Mouse (Mus musculus) small intestine, adult 2 months (tissue): Measurements from ENCODE around the gene Mrrf. TPM values are rescaled to one million over a fixed set of nuclear protein-coding genes. Genes with fewer than 3 reads are reported as not detected.

ENCODE experiments used
- H3K27ac ChIP-seq: fragments of 200-500 bp; 2 replicates; pipeline ENCODE4 v1.5.1; 2012; ENCODE audit warnings: low read depth, low read length, control low read depth, inconsistent platforms; ENCODE audit not compliant: insufficient read depth
- H3K27me3 ChIP-seq: fragments of 200-500 bp; 2 replicates; pipeline ENCODE4 v1.6.1; 2012; ENCODE audit warnings: mild to moderate bottlenecking, moderate library complexity, low read length, inconsistent platforms; ENCODE audit not compliant: control insufficient read depth, insufficient read depth
- H3K36me3 ChIP-seq: fragments of 200-500 bp; 2 replicates; pipeline ENCODE4 v1.6.1; 2012; ENCODE audit warnings: mild to moderate bottlenecking, low read length, control low read depth, inconsistent platforms; ENCODE audit not compliant: control insufficient read depth, insufficient read depth
- H3K4me1 ChIP-seq: fragments of 200-500 bp; 2 replicates; pipeline ENCODE4 v1.6.1; 2012; ENCODE audit warnings: low read length, inconsistent platforms, mixed read lengths; ENCODE audit not compliant: control insufficient read depth, insufficient read depth, insufficient read length
- H3K4me3 ChIP-seq: fragments of 200-500 bp; 2 replicates; pipeline ENCODE4 v1.5.1; 2012; ENCODE audit warnings: low read depth, mild to moderate bottlenecking, control low read depth, inconsistent platforms, low read length, moderate library complexity
- CTCF ChIP-seq: fragments of 200-500 bp; IDR thresholded peaks from 2 replicates; pipeline ENCODE4 v1.5.1; 2012; ENCODE audit warnings: low read depth, mild to moderate bottlenecking, control low read depth, inconsistent platforms, low read length, moderate library complexity, mixed read lengths; ENCODE audit not compliant: insufficient replicate concordance, insufficient read length; ENCODE audit errors: extremely low read depth
- POLR2A ChIP-seq: fragments of 200-500 bp; IDR thresholded peaks from 2 replicates; pipeline ENCODE4 v1.6.1; 2012; ENCODE audit warnings: low read depth, mild to moderate bottlenecking, control low read depth, inconsistent platforms, low read length, moderate library complexity
- WGBS: fragments of 180-500 bp; shearing (Covaris S2); methylation state at CpG from one replicate; pipeline ENCODE4 v1.1.7; 2018; 5-methylcytosine and 5-hydroxymethylcytosine counted together
- polyA plus RNA-seq: library from polyadenylated mRNA; depleted of rRNA; stranded (reverse); fragments of >200 nt; gene quantifications from 2 replicates; pipeline ENCODE4 v1.2.3, GENCODE M21; 2012

Mrrf gene
- polyA plus RNA-seq, 1 experiment: 18.0 TPM

DNA sequence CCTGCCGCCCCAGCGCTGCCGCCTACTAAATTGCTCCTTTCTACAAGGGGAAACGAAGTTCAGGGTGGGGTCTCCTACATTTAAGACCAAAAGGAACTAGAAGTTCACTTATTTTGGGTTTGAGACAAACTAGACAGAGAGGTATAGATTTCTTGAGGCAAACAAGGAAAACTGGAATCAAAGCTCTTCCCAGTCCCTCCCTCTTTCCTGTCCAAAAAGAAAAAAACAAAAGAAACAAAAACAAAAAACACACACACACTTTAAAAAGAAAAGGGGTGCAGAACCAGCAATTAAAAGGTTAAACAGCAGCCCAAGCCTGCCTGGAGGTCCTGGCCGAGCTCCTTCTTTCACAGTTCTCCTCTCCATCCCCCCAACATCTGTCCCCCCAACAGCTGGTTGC is 38.2 kb upstream of the Mrrf start:
- Histone ChIP-seq H3K27me3 (peaks cover 82% of the 10 kb centered on the region), H3K27ac (no peak overlapping the region), H3K4me3 (no peak overlapping the region), H3K4me1 (peaks cover 6% of the 10 kb centered on the region; the same call in 1 of the 2 replicates), H3K36me3 (no peaks in the 10 kb centered on the region)
- TF ChIP-seq CTCF (no peak), POLR2A (no peak)
- 20% methylated on average over 5 of the region's 5 CpGs for WGBS

DNA sequence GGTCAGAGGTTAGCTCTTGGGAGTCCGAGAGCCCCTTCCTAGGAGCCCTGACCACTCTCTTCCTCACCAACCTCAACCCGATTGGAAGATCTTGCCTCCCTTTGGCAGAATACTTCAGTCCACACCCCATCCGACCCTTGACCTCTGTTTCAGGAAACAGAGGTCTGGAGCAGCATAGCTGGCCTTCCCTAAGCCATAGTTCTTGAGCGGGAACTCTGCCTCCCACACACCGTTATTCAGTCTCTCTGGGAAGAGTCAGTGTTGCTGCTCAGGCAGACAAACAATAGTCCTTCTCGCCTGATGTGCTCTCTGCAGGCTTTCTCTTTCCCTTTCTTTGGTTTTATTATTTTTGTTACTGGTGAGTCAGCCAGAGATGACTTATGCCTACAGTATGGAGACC is 36.5 kb upstream of the Mrrf start:
- Histone ChIP-seq H3K4me3 (no peak overlapping the region), H3K27me3 (peaks cover 85% of the 10 kb centered on the region), H3K36me3 (no peaks in the 10 kb centered on the region), H3K27ac (no peak overlapping the region), H3K4me1 (peaks cover 6% of the 10 kb centered on the region; the same call in 1 of the 2 replicates)
- TF ChIP-seq POLR2A: no peak
- no peak for TF ChIP-seq CTCF
- WGBS: 14% methylated on average over 6 of the region's 6 CpGs

DNA sequence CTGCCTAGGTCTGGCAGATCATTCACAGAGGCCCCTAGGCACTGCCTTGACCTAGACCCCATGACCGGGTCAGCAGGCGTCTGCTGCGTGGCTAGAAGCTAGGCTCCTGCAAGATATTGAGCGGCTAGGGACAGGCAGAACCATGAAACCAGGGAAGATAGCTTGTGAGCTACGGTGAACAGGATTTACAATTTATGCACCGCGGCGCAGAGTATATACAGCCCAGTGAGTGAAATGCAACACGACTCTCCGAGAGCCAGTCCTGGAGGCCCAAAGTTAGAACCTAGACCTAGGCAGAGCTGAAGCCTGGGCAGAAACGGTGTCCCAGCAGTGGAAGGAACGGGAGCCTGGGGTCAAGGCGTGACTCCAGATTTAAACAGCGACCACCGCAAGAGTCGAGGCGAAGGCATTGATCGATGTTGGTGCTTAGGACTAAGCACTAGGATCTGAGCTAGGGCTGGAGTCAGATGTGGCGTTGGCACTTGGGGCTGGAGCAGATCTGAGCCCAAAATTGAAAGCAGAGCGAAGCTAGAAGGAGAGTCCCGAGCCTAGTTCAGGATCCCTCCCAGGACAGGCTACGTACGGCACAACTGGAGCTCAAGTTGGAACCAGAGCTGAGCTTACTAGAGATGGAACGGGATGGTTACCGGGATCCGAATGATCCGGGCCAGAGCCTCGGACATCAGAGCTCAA is 34.2 kb upstream of the Mrrf start:
- peaks cover 6% of the 10 kb centered on the region; the same call in 1 of the 2 replicates for H3K4me1 ChIP-seq
- no peak overlapping the region for H3K4me3 ChIP-seq
- H3K36me3 ChIP-seq: no peaks in the 10 kb centered on the region
- WGBS: 9% methylated on average over 28 of the region's 28 CpGs
- H3K27me3 ChIP-seq: peaks cover 82% of the 10 kb centered on the region
- no peak overlapping the region for H3K27ac ChIP-seq
- TF ChIP-seq CTCF (no peak), POLR2A (no peak)

GRCm38 (mm10) chr2:36102559-36102946 is 33.6 kb upstream of the Mrrf start:
- Histone ChIP-seq H3K4me1 (peaks cover 6% of the 10 kb centered on the region; the same call in 1 of the 2 replicates), H3K4me3 (no peak overlapping the region), H3K36me3 (no peaks in the 10 kb centered on the region), H3K27ac (no peak overlapping the region), H3K27me3 (peaks cover 81% of the 10 kb centered on the region)
- TF ChIP-seq CTCF (no peak), POLR2A (no peak)
- WGBS: 5% methylated on average over 21 of the region's 21 CpGs

- Histone ChIP-seq H3K27me3 (peaks cover 80% of the 10 kb centered on the region), H3K4me1 (peaks cover 6% of the 10 kb centered on the region; the same call in 1 of the 2 replicates), H3K27ac (no peak overlapping the region), H3K36me3 (no peaks in the 10 kb centered on the region), H3K4me3 (peak overlapping the region; percentile 12)
- TF ChIP-seq CTCF (no peak), POLR2A (no peak)
- WGBS: 6% methylated on average over 21 of the region's 21 CpGs
Measured at GRCm38 (mm10) chr2:36103069-36103554, 33.1 kb upstream of the Mrrf start.

GRCm38 (mm10) chr2:36103555-36104367 is 32.4 kb upstream of the Mrrf start:
- Histone ChIP-seq H3K27ac (no peak overlapping the region), H3K36me3 (no peaks in the 10 kb centered on the region), H3K27me3 (peaks cover 79% of the 10 kb centered on the region), H3K4me3 (peak overlapping the region; percentile 12), H3K4me1 (peaks cover 6% of the 10 kb centered on the region; the same call in 1 of the 2 replicates)
- 3% methylated on average over 38 of the region's 38 CpGs for WGBS
- no peak for TF ChIP-seq POLR2A
- TF ChIP-seq CTCF: no peak
